Mouse (Mus musculus) brain, embryonic 14.5 days (tissue): Measurements from ENCODE around the gene Kif2a.

Source experiments
- CTCF ChIP-seq: fragments of 200-500 bp; IDR thresholded peaks from 2 replicates; pipeline ENCODE4 v1.5.1; 2012; ENCODE audit warnings: inconsistent platforms, mild to moderate bottlenecking, moderate library complexity, borderline replicate concordance; ENCODE audit not compliant: insufficient read depth, insufficient read length; ENCODE audit errors: extremely low read depth
- POLR2A ChIP-seq: fragments of 200-500 bp; IDR thresholded peaks from 2 replicates; pipeline ENCODE4 v1.6.1; 2012; ENCODE audit warnings: mild to moderate bottlenecking, inconsistent platforms, borderline replicate concordance; ENCODE audit not compliant: poor library complexity, insufficient read depth, insufficient read length, severe bottlenecking; ENCODE audit errors: extremely low read depth

DNA sequence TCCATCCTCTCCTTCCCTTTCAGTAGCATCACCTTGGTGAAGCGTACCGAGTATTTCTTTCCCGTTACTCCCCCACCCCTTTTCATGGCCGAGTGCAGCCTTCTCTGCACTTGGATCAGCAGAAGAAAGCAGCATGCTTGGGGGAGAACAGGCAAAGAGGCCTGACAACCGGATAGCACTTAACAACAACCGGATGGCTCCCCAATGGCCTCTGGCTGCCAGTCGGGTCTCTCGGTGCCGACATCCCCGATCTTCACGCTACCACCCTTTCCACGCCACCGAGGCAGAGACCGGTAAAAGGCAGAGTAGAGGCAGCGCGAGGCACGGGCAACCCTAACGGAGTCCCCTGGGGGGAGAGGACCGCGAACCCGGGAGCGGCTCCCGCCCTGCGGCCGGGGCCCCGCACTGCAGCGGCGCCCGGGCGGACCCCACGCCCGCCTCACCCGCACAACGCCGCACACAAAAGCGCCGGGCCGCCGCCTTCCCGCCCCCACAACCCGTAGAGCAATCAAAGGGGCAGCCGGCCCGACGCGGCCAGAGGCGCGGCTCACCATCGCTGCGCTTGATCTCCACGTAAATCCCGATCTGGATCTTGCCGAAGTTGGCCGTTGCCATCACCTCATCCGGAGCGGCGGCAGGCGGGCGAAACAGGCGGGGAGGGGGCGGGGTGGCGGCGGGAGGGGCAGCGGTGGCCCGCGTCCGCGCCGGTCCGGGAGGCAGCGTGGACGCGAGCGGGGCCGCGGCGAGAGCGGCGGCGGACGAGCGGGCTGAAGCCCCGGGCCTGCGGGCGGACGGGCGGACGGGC is at the start of gene Kif2a:
- no peak for TF ChIP-seq CTCF
- TF ChIP-seq POLR2A: no peak
